Mouse (Mus musculus) forebrain, embryonic 12.5 days (tissue): Measurements from ENCODE around the gene Asic2. TPM values are rescaled to one million over a fixed set of nuclear protein-coding genes. Genes with fewer than 3 reads are reported as not detected.

Experiments
- ATAC-seq: fragments of 200-750 bp; cut with Nextera tagmentation; 2 replicates; pipeline ENCODE4 v1.8.0; 2017; ENCODE audit warnings: moderate TSS enrichment; ENCODE audit not compliant: low FRiP score
- H3K27ac ChIP-seq: fragments of 300-500 bp; sonication (generic); 2 replicates; pipeline ENCODE4 v1.5.1; 2016; ENCODE audit warnings: mild to moderate bottlenecking
- H3K27me3 ChIP-seq: fragments of 300-500 bp; sonication (generic); 2 replicates; pipeline ENCODE4 v1.6.1; 2016; ENCODE audit warnings: mild to moderate bottlenecking
- H3K36me3 ChIP-seq: fragments of 300-500 bp; sonication (generic); replicated peaks from 2 replicates; pipeline ENCODE4 v1.6.1; 2016; ENCODE audit warnings: mild to moderate bottlenecking
- H3K4me1 ChIP-seq: fragments of 300-500 bp; sonication (generic); 2 replicates; pipeline ENCODE4 v1.6.1; 2016
- H3K4me2 ChIP-seq: fragments of 300-500 bp; sonication (generic); 2 replicates; pipeline ENCODE4 v1.6.1; 2016; ENCODE audit warnings: mild to moderate bottlenecking, moderate library complexity
- H3K4me3 ChIP-seq: fragments of 300-500 bp; sonication (generic); replicated peaks from 2 replicates; pipeline ENCODE4 v1.5.1; 2016; ENCODE audit warnings: mild to moderate bottlenecking
- H3K9ac ChIP-seq: fragments of 300-500 bp; sonication (generic); 2 replicates; pipeline ENCODE4 v1.6.1; 2016; ENCODE audit warnings: mild to moderate bottlenecking
- H3K9me3 ChIP-seq: fragments of 300-500 bp; sonication (generic); 2 replicates; pipeline ENCODE4 v1.6.1; 2016
- WGBS: fragments of 180-500 bp; shearing (Covaris S2); methylation state at CpG from one replicate; pipeline ENCODE4 v1.1.7; 2016; 5-methylcytosine and 5-hydroxymethylcytosine counted together
- polyA plus RNA-seq: library from polyadenylated mRNA; unstranded; fragments of >200 nt; fragmentation: Nextera tagmentation; extraction: Ambion mirVana; gene quantifications from 2 replicates; pipeline ENCODE4 v1.2.1, GENCODE M21; 2016

Gene Asic2
- polyA plus RNA-seq, 1 experiment from 2014 or later = 3.3 TPM

GRCm38 (mm10) chr11:80906456-80906855, 1061.8 kb downstream of the Asic2 start:
- H3K4me1 ChIP-seq = peaks cover 3% of the 10 kb centered on the region; the same call in 1 of the 2 replicates
- H3K36me3 ChIP-seq = no peaks in the 10 kb centered on the region
- H3K4me2 ChIP-seq = no peak overlapping the region
- no peaks in the 10 kb centered on the region for H3K9me3 ChIP-seq
- no peak overlapping the region for H3K9ac ChIP-seq
- ATAC-seq = no peak
- no peak overlapping the region for H3K27ac ChIP-seq
- 35% methylated on average over 4 of the region's 4 CpGs for WGBS
- H3K27me3 ChIP-seq = no peaks in the 10 kb centered on the region
- H3K4me3 ChIP-seq = no peak overlapping the region

- Histone ChIP-seq H3K27me3 (no peaks in the 10 kb centered on the region), H3K4me2 (no peak overlapping the region), H3K36me3 (no peaks in the 10 kb centered on the region), H3K9ac (no peak overlapping the region), H3K27ac (no peak overlapping the region), H3K4me3 (no peak overlapping the region), H3K9me3 (no peaks in the 10 kb centered on the region), H3K4me1 (peaks cover 3% of the 10 kb centered on the region; the same call in 1 of the 2 replicates)
- 75% methylated on average over 2 of the region's 2 CpGs for WGBS
- no peak for ATAC-seq
Observed at GRCm38 (mm10) chr11:80904559-80904958, 1063.7 kb downstream of the Asic2 start.

GRCm38 (mm10) chr11:80903426-80903825, 1064.8 kb downstream of the Asic2 start:
- Histone ChIP-seq H3K9me3 (no peaks in the 10 kb centered on the region), H3K4me2 (no peak overlapping the region), H3K4me1 (peaks cover 3% of the 10 kb centered on the region; the same call in 1 of the 2 replicates), H3K4me3 (no peak overlapping the region), H3K27ac (no peak overlapping the region), H3K36me3 (no peaks in the 10 kb centered on the region), H3K9ac (no peak overlapping the region), H3K27me3 (no peaks in the 10 kb centered on the region)
- ATAC-seq = no peak
- 90% methylated on average over 10 of the region's 10 CpGs for WGBS

GRCm38 (mm10) chr11:80902664-80903063, 1065.6 kb downstream of the Asic2 start:
- no peaks in the 10 kb centered on the region for H3K27me3 ChIP-seq
- H3K36me3 ChIP-seq = no peaks in the 10 kb centered on the region
- peaks cover 3% of the 10 kb centered on the region; the same call in 1 of the 2 replicates for H3K4me1 ChIP-seq
- no peak overlapping the region for H3K4me2 ChIP-seq
- no peaks in the 10 kb centered on the region for H3K9me3 ChIP-seq
- WGBS = 60% methylated on average over 7 of the region's 7 CpGs
- no peak overlapping the region for H3K9ac ChIP-seq
- no peak overlapping the region for H3K27ac ChIP-seq
- no peak for ATAC-seq
- H3K4me3 ChIP-seq = no peak overlapping the region

GRCm38 (mm10) chr11:80900555-80900954, 1067.7 kb downstream of the Asic2 start:
- no peak overlapping the region for H3K4me2 ChIP-seq
- no peaks in the 10 kb centered on the region for H3K36me3 ChIP-seq
- no peaks in the 10 kb centered on the region for H3K9me3 ChIP-seq
- H3K4me1 ChIP-seq = peaks cover 3% of the 10 kb centered on the region; the same call in 1 of the 2 replicates
- ATAC-seq = no peak
- WGBS = 91% methylated on average over 4 of the region's 4 CpGs
- no peak overlapping the region for H3K9ac ChIP-seq
- H3K4me3 ChIP-seq = no peak overlapping the region
- H3K27ac ChIP-seq = no peak overlapping the region
- no peaks in the 10 kb centered on the region for H3K27me3 ChIP-seq

GRCm38 (mm10) chr11:80895853-80896252, 1072.4 kb downstream of the Asic2 start:
- no peak for ATAC-seq
- Histone ChIP-seq H3K9ac (no peak overlapping the region), H3K36me3 (no peaks in the 10 kb centered on the region), H3K4me2 (no peak overlapping the region), H3K4me1 (no peaks in the 10 kb centered on the region), H3K9me3 (no peaks in the 10 kb centered on the region), H3K27ac (no peak overlapping the region), H3K27me3 (peaks cover 27% of the 10 kb centered on the region), H3K4me3 (no peak overlapping the region)
- WGBS = 86% methylated on average over 3 of the region's 3 CpGs

GRCm38 (mm10) chr11:80889336-80890063, 1078.8 kb downstream of the Asic2 start:
- Histone ChIP-seq H3K4me2 (no peak overlapping the region), H3K9ac (no peak overlapping the region), H3K36me3 (no peaks in the 10 kb centered on the region), H3K27ac (no peak overlapping the region), H3K27me3 (peaks cover 70% of the 10 kb centered on the region), H3K4me3 (no peak overlapping the region), H3K9me3 (no peaks in the 10 kb centered on the region), H3K4me1 (no peaks in the 10 kb centered on the region)
- no peak for ATAC-seq
- under 1% methylated on average over 7 of the region's 7 CpGs for WGBS

GRCm38 (mm10) chr11:80887021-80887420, 1081.2 kb downstream of the Asic2 start:
- Histone ChIP-seq H3K4me2 (no peak overlapping the region), H3K27ac (no peak overlapping the region), H3K27me3 (peaks cover 55% of the 10 kb centered on the region), H3K4me1 (no peaks in the 10 kb centered on the region), H3K4me3 (no peak overlapping the region), H3K9ac (no peak overlapping the region), H3K9me3 (no peaks in the 10 kb centered on the region), H3K36me3 (no peaks in the 10 kb centered on the region)
- 59% methylated on average over 3 of the region's 3 CpGs for WGBS
- no peak for ATAC-seq

- Histone ChIP-seq H3K27ac (no peak overlapping the region), H3K4me3 (no peak overlapping the region), H3K4me1 (no peaks in the 10 kb centered on the region), H3K9ac (no peak overlapping the region), H3K36me3 (no peaks in the 10 kb centered on the region), H3K4me2 (no peak overlapping the region), H3K27me3 (peaks cover 49% of the 10 kb centered on the region), H3K9me3 (no peaks in the 10 kb centered on the region)
- WGBS = 85% methylated on average over 7 of the region's 7 CpGs
- ATAC-seq = no peak
Observed at GRCm38 (mm10) chr11:80886365-80886764, 1081.9 kb downstream of the Asic2 start.

GRCm38 (mm10) chr11:80884521-80885231, 1083.6 kb downstream of the Asic2 start:
- Histone ChIP-seq H3K27ac (no peak overlapping the region), H3K9me3 (no peaks in the 10 kb centered on the region), H3K4me2 (no peak overlapping the region), H3K36me3 (no peaks in the 10 kb centered on the region), H3K9ac (no peak overlapping the region), H3K27me3 (peaks cover 34% of the 10 kb centered on the region), H3K4me3 (no peak overlapping the region), H3K4me1 (no peaks in the 10 kb centered on the region)
- no peak for ATAC-seq
- WGBS = 74% methylated on average over 6 of the region's 6 CpGs

GRCm38 (mm10) chr11:80882229-80882810, 1085.9 kb downstream of the Asic2 start:
- no peak overlapping the region for H3K27ac ChIP-seq
- no peaks in the 10 kb centered on the region for H3K9me3 ChIP-seq
- 89% methylated on average over 7 of the region's 7 CpGs for WGBS
- no peak overlapping the region for H3K9ac ChIP-seq
- H3K4me2 ChIP-seq = no peak overlapping the region
- no peak for ATAC-seq
- peaks cover 17% of the 10 kb centered on the region for H3K27me3 ChIP-seq
- H3K4me1 ChIP-seq = no peaks in the 10 kb centered on the region
- no peak overlapping the region for H3K4me3 ChIP-seq
- no peaks in the 10 kb centered on the region for H3K36me3 ChIP-seq

- H3K27me3 ChIP-seq = no peaks in the 10 kb centered on the region
- no peak overlapping the region for H3K4me3 ChIP-seq
- H3K9me3 ChIP-seq = no peaks in the 10 kb centered on the region
- H3K9ac ChIP-seq = no peak overlapping the region
- no peak overlapping the region for H3K27ac ChIP-seq
- no peak overlapping the region for H3K4me2 ChIP-seq
- no peak for ATAC-seq
- H3K36me3 ChIP-seq = no peaks in the 10 kb centered on the region
- H3K4me1 ChIP-seq = no peaks in the 10 kb centered on the region
- WGBS = 98% methylated on average over 2 of the region's 2 CpGs
Observed at GRCm38 (mm10) chr11:80878026-80878425, 1090.2 kb downstream of the Asic2 start.
